Mouse (Mus musculus) limb, embryonic 14.5 days (tissue): Measurements from ENCODE around the gene Pias4. TPM values are rescaled to one million over a fixed set of nuclear protein-coding genes. Genes with fewer than 3 reads are reported as not detected.
A peak's percentile ranks its signal among the peaks of the same experiment; 100 is the strongest.

Experiments used
- ATAC-seq: fragments of 200-750 bp; cut with Nextera tagmentation; 2 replicates; pipeline ENCODE4 v1.8.0; 2017; ENCODE audit warnings: low read depth, moderate number of reproducible peaks, moderate TSS enrichment; ENCODE audit not compliant: low FRiP score
- DNase-seq: peaks from one replicate; pipeline ENCODE4 v3.0.0-alpha.2; 2015; ENCODE audit warnings: low spot score
- H3K27ac ChIP-seq: fragments of 300-500 bp; sonication (generic); replicated peaks from 2 replicates; pipeline ENCODE4 v1.5.1; 2014; ENCODE audit warnings: low read depth, mild to moderate bottlenecking, low read length, moderate library complexity, mixed read lengths
- H3K27me3 ChIP-seq: fragments of 300-500 bp; sonication (generic); 2 replicates; pipeline ENCODE4 v1.6.1; 2014; ENCODE audit warnings: low read length, mixed read lengths; ENCODE audit not compliant: control insufficient read depth, insufficient read depth
- H3K36me3 ChIP-seq: fragments of 300-500 bp; sonication (generic); 2 replicates; pipeline ENCODE4 v1.6.1; 2014; ENCODE audit warnings: mild to moderate bottlenecking, low read length, moderate library complexity, mixed read lengths; ENCODE audit not compliant: control insufficient read depth, insufficient read depth
- H3K4me1 ChIP-seq: fragments of 300-500 bp; sonication (generic); 2 replicates; pipeline ENCODE4 v1.6.1; 2014; ENCODE audit warnings: antibody characterized with exemption, low read length, mixed read lengths; ENCODE audit not compliant: control insufficient read depth, insufficient read depth
- H3K4me2 ChIP-seq: fragments of 300-500 bp; sonication (generic); replicated peaks from 2 replicates; pipeline ENCODE4 v1.6.1; 2014; ENCODE audit warnings: low read depth, mild to moderate bottlenecking, low read length, moderate library complexity; ENCODE audit not compliant: severe bottlenecking
- H3K4me3 ChIP-seq: fragments of 300-500 bp; sonication (generic); replicated peaks from 2 replicates; pipeline ENCODE4 v1.5.1; 2014; ENCODE audit warnings: low read length
- H3K9ac ChIP-seq: fragments of 300-500 bp; sonication (generic); 2 replicates; pipeline ENCODE4 v1.6.1; 2014; ENCODE audit warnings: mild to moderate bottlenecking, low read depth, low read length, moderate library complexity; ENCODE audit not compliant: severe bottlenecking
- H3K9me3 ChIP-seq: fragments of 300-500 bp; sonication (generic); 2 replicates; pipeline ENCODE4 v1.6.1; 2016; ENCODE audit warnings: low read length; ENCODE audit not compliant: control insufficient read depth
- POLR2A ChIP-seq: fragments of 200-500 bp; IDR thresholded peaks from 2 replicates; pipeline ENCODE4 v1.8.0; 2012; ENCODE audit warnings: inconsistent platforms, mild to moderate bottlenecking, moderate library complexity, borderline replicate concordance; ENCODE audit not compliant: insufficient read depth, insufficient read length; ENCODE audit errors: extremely low read depth
- WGBS: fragments of 180-500 bp; shearing (Covaris S2); extraction: QIAGEN DNeasy Blood & Tissue Kit; methylation state at CpG from one replicate; pipeline ENCODE4 v1.1.7; 2014; 5-methylcytosine and 5-hydroxymethylcytosine counted together
- polyA plus RNA-seq, 2 experiments: library from polyadenylated mRNA; depleted of rRNA in 1 of 2; stranded (reverse) in 1 of 2; unstranded in 1 of 2; fragments of >200 nt; fragmentation: Nextera tagmentation in 1 of 2; extraction: Ambion mirVana in 1 of 2; gene quantifications; 2 replicates each; pipeline versions ENCODE4 v1.2.1 to v1.2.3; 2012 to 2014

Pias4 gene
- polyA plus RNA-seq, 2 experiments: 35.1 to 40.4 TPM

- Histone ChIP-seq H3K9ac (no peak overlapping the region), H3K27me3 (peaks cover 10% of the 10 kb centered on the region), H3K4me1 (peaks cover 42% of the 10 kb centered on the region), H3K4me3 (peak overlapping the region; percentile 93; the same call in 1 of the 2 replicates), H3K9me3 (no peaks in the 10 kb centered on the region), H3K4me2 (peak overlapping the region; percentile 90), H3K27ac (no peak overlapping the region), H3K36me3 (peaks cover 19% of the 10 kb centered on the region)
- 53% methylated on average over 8 of the region's 8 CpGs for WGBS
- ATAC-seq (no peak), DNase-seq (no peak)
- TF ChIP-seq POLR2A: no peak
Observed at GRCm38 (mm10) chr10:81140005-81140404, 27.7 kb downstream of the Pias4 start.

- peaks cover 42% of the 10 kb centered on the region for H3K4me1 ChIP-seq
Observed at GRCm38 (mm10) chr10:81139529-81139846, 28.2 kb downstream of the Pias4 start.

GRCm38 (mm10) chr10:81138821-81139528 lies 28.7 kb downstream of the Pias4 start:
- 52% methylated on average over 11 of the region's 11 CpGs for WGBS
- peak overlapping the region; percentile 93 for H3K4me3 ChIP-seq
- H3K4me2 ChIP-seq: peak overlapping the region; percentile 90
- no peaks in the 10 kb centered on the region for H3K9me3 ChIP-seq
- H3K27ac ChIP-seq: no peak overlapping the region
- H3K4me1 ChIP-seq: peaks cover 45% of the 10 kb centered on the region
- peak overlapping the region; percentile 85 for H3K9ac ChIP-seq
- ATAC-seq (no peak), DNase-seq (no peak)
- peaks cover 20% of the 10 kb centered on the region for H3K27me3 ChIP-seq
- TF ChIP-seq POLR2A: no peak
- peaks cover 8% of the 10 kb centered on the region for H3K36me3 ChIP-seq

More at GRCm38 (mm10) chr10:81139529-81139846, 28.2 kb downstream of the Pias4 start:
- DNase-seq (no peak), ATAC-seq (no peak)
- H3K4me3 ChIP-seq: 0 out of 2 replicates have a peak overlapping the region, but pooled peaks have one; percentile 93
- H3K27me3 ChIP-seq: peaks cover 15% of the 10 kb centered on the region
- TF ChIP-seq POLR2A: no peak
- peaks cover 14% of the 10 kb centered on the region for H3K36me3 ChIP-seq
- no peaks in the 10 kb centered on the region for H3K9me3 ChIP-seq
- H3K4me2 ChIP-seq: peak overlapping the region; percentile 90
- no peak overlapping the region for H3K9ac ChIP-seq
- no peak overlapping the region for H3K27ac ChIP-seq
- WGBS: 85% methylated on average over 4 of the region's 4 CpGs

GRCm38 (mm10) chr10:81138131-81138782 lies 29.5 kb downstream of the Pias4 start:
- Histone ChIP-seq H3K9me3 (no peaks in the 10 kb centered on the region), H3K27ac (peak overlapping the region; percentile 81), H3K4me1 (peaks cover 47% of the 10 kb centered on the region), H3K9ac (peak overlapping the region; percentile 85), H3K4me3 (peak overlapping the region; percentile 93), H3K4me2 (peak overlapping the region; percentile 90), H3K36me3 (0 out of 2 replicates have a peak, but pooled peaks cover 3% of the 10 kb centered on the region), H3K27me3 (peaks cover 23% of the 10 kb centered on the region)
- no peak for ATAC-seq
- DNase-seq: no peak
- WGBS: 3% methylated on average over 18 of the region's 24 CpGs
- 0 out of 2 replicates have a peak, but pooled peaks have one; percentile 5 for TF ChIP-seq POLR2A

GRCm38 (mm10) chr10:81137252-81138130 lies 30.2 kb downstream of the Pias4 start:
- under 1% methylated on average over 62 of the region's 89 CpGs for WGBS
- peaks cover 23% of the 10 kb centered on the region for H3K27me3 ChIP-seq
- H3K4me3 ChIP-seq: peak overlapping the region; percentile 93
- peak overlapping the region; percentile 90 for H3K4me2 ChIP-seq
- 0 out of 2 replicates have a peak, but pooled peaks cover 3% of the 10 kb centered on the region for H3K36me3 ChIP-seq
- H3K9me3 ChIP-seq: no peaks in the 10 kb centered on the region
- ATAC-seq: peak; percentile 93
- DNase-seq: peak; percentile 98
- peak overlapping the region; percentile 96 for H3K9ac ChIP-seq
- H3K27ac ChIP-seq: peak overlapping the region; percentile 99
- TF ChIP-seq POLR2A: no peak
- H3K4me1 ChIP-seq: peaks cover 47% of the 10 kb centered on the region
